Mouse (Mus musculus): ENCODE results near the gene Hadh.

Gene Hadh

GRCm38 (mm10) chr3:131271559-131272373 lies at the start of gene Hadh:
Gene Hadh (minus strand): TSS chr3:131272101.
- peak; percentile 92 for DNase-seq (ENCODE audit: extremely low spot score)

- DNase-seq (ENCODE audit: extremely low spot score) = peak; percentile 72
Observed at GRCm38 (mm10) chr3:131320184-131320583, 48.3 kb upstream of the Hadh start.

- no peak for DNase-seq (ENCODE audit: extremely low spot score)
Observed at GRCm38 (mm10) chr3:131318211-131318610, 46.3 kb upstream of the Hadh start.

GRCm38 (mm10) chr3:131317126-131317525 lies 45.2 kb upstream of the Hadh start:
- DNase-seq (ENCODE audit: extremely low spot score) = no peak

- no peak for DNase-seq (ENCODE audit: extremely low spot score)
Observed at GRCm38 (mm10) chr3:131315957-131316510, 44.1 kb upstream of the Hadh start.

- no peak for DNase-seq (ENCODE audit: extremely low spot score)
Observed at GRCm38 (mm10) chr3:131312340-131312739, 40.4 kb upstream of the Hadh start.

- no peak for DNase-seq (ENCODE audit: extremely low spot score)
Observed at GRCm38 (mm10) chr3:131310572-131310971, 38.7 kb upstream of the Hadh start.

GRCm38 (mm10) chr3:131307811-131308210 lies 35.9 kb upstream of the Hadh start:
- no peak for DNase-seq (ENCODE audit: extremely low spot score)

- no peak for DNase-seq (ENCODE audit: extremely low spot score)
Observed at GRCm38 (mm10) chr3:131306255-131306654, 34.4 kb upstream of the Hadh start.

- no peak for DNase-seq (ENCODE audit: extremely low spot score)
Observed at GRCm38 (mm10) chr3:131303320-131303714, 31.4 kb upstream of the Hadh start.

- peak; percentile 82 for DNase-seq (ENCODE audit: extremely low spot score)
Observed at GRCm38 (mm10) chr3:131302452-131303319, 30.8 kb upstream of the Hadh start, which contains the start of gene Cyp2u1. Gene Cyp2u1 (minus strand): TSS chr3:131303227.

GRCm38 (mm10) chr3:131299908-131300307 lies 28.0 kb upstream of the Hadh start:
- peak; percentile 40 for DNase-seq (ENCODE audit: extremely low spot score)

- DNase-seq (ENCODE audit: extremely low spot score) = no peak
Observed at GRCm38 (mm10) chr3:131299078-131299477, 27.2 kb upstream of the Hadh start.

GRCm38 (mm10) chr3:131296893-131297292 lies 25.0 kb upstream of the Hadh start:
- DNase-seq (ENCODE audit: extremely low spot score) = no peak

GRCm38 (mm10) chr3:131295513-131296200 lies 23.8 kb upstream of the Hadh start:
- no peak for DNase-seq (ENCODE audit: extremely low spot score)

- no peak for DNase-seq (ENCODE audit: extremely low spot score)
Observed at GRCm38 (mm10) chr3:131294503-131294902, 22.6 kb upstream of the Hadh start.

- DNase-seq (ENCODE audit: extremely low spot score) = no peak
Observed at GRCm38 (mm10) chr3:131292959-131293358, 21.1 kb upstream of the Hadh start.

GRCm38 (mm10) chr3:131292349-131292748 lies 20.4 kb upstream of the Hadh start:
- no peak for DNase-seq (ENCODE audit: extremely low spot score)

GRCm38 (mm10) chr3:131291890-131292289 lies 20.0 kb upstream of the Hadh start:
- DNase-seq (ENCODE audit: extremely low spot score) = no peak

GRCm38 (mm10) chr3:131274151-131274550 lies 2.2 kb upstream of the Hadh start:
- no peak for DNase-seq (ENCODE audit: extremely low spot score)

GRCm38 (mm10) chr3:131272374-131273100 lies 636 bp upstream of the Hadh start:
- no peak for DNase-seq (ENCODE audit: extremely low spot score)

All from embryo, embryonic 9.5 days (tissue).